Mouse (Mus musculus) limb, embryonic 15.5 days (tissue): ENCODE measurements at regions not wholly inside any gene's neighbourhood (a gene's known extent, or its start where the extent isn't known, plus 50 kb on each side); places are given as distances from the start of the nearest gene placed in this dataset.
A peak's percentile ranks its signal among the peaks of the same experiment; 100 is the strongest.

Experiments used
- ATAC-seq: fragments of 200-750 bp; cut with Nextera tagmentation; 2 replicates; pipeline ENCODE4 v1.8.0; 2017; ENCODE audit warnings: low read depth, moderate TSS enrichment; ENCODE audit not compliant: insufficient number of reproducible peaks, low FRiP score, low TSS enrichment
- H3K27ac ChIP-seq: fragments of 300-500 bp; sonication (generic); 2 replicates; pipeline ENCODE4 v1.5.1; 2015; ENCODE audit warnings: moderate library complexity, mild to moderate bottlenecking, inconsistent platforms
- H3K27me3 ChIP-seq: fragments of 300-500 bp; sonication (generic); 2 replicates; pipeline ENCODE4 v1.6.1; 2015; ENCODE audit warnings: inconsistent platforms
- H3K36me3 ChIP-seq: fragments of 300-500 bp; sonication (generic); 2 replicates; pipeline ENCODE4 v1.6.1; 2015; ENCODE audit warnings: inconsistent platforms
- H3K4me1 ChIP-seq: fragments of 300-500 bp; sonication (generic); 2 replicates; pipeline ENCODE4 v1.6.1; 2015; ENCODE audit warnings: inconsistent platforms
- H3K4me2 ChIP-seq: fragments of 300-500 bp; sonication (generic); 2 replicates; pipeline ENCODE4 v1.6.1; 2015; ENCODE audit warnings: mild to moderate bottlenecking, inconsistent platforms
- H3K4me3 ChIP-seq: fragments of 300-500 bp; sonication (generic); 2 replicates; pipeline ENCODE4 v1.5.1; 2015; ENCODE audit warnings: mild to moderate bottlenecking, inconsistent platforms
- H3K9ac ChIP-seq: fragments of 300-500 bp; sonication (generic); 2 replicates; pipeline ENCODE4 v1.6.1; 2015; ENCODE audit warnings: inconsistent platforms
- H3K9me3 ChIP-seq: fragments of 300-500 bp; sonication (generic); 2 replicates; pipeline ENCODE4 v1.6.1; 2016; ENCODE audit warnings: inconsistent platforms
- WGBS: fragments of 180-500 bp; shearing (Covaris S2); methylation state at CpG from one replicate; pipeline ENCODE4 v1.1.7; 2015; 5-methylcytosine and 5-hydroxymethylcytosine counted together

DNA sequence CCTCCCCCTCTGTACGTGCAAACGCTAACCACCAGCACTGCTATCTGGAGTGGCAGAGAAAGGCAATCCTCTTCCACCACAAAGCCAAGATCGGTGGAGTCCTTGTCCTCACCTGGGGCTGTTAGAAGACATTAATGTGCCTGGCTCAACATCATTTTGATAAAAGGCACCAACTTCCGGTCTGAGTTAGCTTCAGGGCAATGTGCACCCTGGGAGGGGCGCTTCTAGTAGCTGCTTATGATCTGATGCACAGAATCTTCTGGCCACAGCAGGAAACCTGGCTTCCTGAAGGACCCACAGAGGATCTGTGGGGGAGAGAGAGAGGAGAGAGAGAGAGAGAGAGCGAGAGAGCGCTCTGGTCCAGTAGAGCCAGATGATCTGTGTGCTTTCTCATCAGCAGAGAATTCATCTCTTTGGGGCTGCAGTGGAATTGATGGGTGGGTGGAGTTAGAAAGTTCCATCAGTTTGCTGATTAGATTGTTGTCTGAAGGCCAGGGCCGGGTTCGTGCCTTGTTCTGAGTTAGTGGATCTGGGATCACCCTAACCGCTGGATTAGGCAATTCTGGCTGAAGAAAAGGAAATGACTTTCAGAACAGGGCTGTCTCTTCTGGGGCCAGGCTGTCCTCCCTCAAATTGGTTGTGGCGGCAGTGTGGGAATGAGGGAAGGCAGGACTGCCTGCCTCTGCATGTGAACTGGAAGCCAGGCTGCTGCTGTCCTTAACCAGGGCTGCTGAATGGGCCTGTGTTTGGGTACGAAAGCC lies 101.3 kb upstream of the Pmepa1 start:
- H3K4me2 ChIP-seq: no peak overlapping the region
- H3K9me3 ChIP-seq: no peaks in the 10 kb centered on the region
- H3K9ac ChIP-seq: no peak overlapping the region
- no peak overlapping the region for H3K4me3 ChIP-seq
- no peaks in the 10 kb centered on the region for H3K27me3 ChIP-seq
- H3K36me3 ChIP-seq: no peaks in the 10 kb centered on the region
- peak overlapping the region; percentile 65 for H3K27ac ChIP-seq
- whole genome bisulfite sequencing: 40% methylated on average over 10 of the region's 12 CpGs
- peaks cover 41% of the 10 kb centered on the region for H3K4me1 ChIP-seq
- no peak for ATAC-seq

DNA sequence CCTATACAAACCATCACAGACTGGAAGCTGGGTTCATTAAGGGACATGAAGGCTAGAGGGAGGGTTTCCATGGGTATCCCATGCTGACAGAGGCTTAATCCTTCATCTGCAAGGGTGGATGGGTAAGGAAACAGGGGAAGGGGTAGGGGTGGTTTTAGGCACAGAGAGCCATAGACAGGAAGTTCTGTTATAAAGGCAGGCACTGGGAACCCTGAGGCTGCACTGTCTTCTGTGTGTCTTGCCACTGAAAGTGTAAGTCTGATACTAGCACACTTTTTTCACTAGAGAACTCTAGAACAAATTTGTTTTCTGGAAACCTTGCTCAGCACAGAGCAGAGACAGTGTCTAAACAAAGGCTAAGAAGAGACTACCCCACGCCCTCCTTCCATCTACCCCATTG lies 103.4 kb upstream of the Pmepa1 start:
- no peak for ATAC-seq
- Histone ChIP-seq H3K9ac (no peak overlapping the region), H3K27me3 (no peaks in the 10 kb centered on the region), H3K9me3 (no peaks in the 10 kb centered on the region), H3K36me3 (no peaks in the 10 kb centered on the region), H3K27ac (peak overlapping the region; percentile 80), H3K4me3 (no peak overlapping the region), H3K4me1 (peaks cover 50% of the 10 kb centered on the region), H3K4me2 (no peak overlapping the region)
- WGBS: 87% methylated on average over 1 of the region's 1 CpGs

DNA sequence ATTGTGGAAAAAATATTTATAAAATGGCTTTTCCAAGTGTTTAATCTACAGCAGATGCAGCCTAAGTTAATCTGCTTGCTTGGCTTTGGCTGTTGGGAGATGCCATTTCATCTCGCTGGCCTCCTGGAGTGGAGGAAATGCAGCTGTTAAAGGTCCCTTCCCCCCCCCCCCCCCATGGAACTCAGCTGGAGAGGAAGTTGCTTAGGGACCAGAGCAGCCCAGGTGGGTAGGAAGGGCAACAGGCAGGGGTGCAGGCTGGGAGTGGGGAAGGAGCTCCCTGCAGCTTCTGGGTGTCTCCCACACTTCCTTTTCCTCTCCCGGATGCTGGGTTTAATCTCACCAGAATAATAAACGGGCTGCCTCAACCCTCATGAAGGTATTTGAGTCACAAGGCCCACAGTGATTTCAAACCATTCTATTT lies 104.0 kb upstream of the Pmepa1 start:
- Histone ChIP-seq H3K9me3 (no peaks in the 10 kb centered on the region), H3K4me2 (no peak overlapping the region), H3K27me3 (no peaks in the 10 kb centered on the region), H3K36me3 (no peaks in the 10 kb centered on the region), H3K27ac (peak overlapping the region; percentile 80), H3K4me1 (peaks cover 54% of the 10 kb centered on the region), H3K9ac (no peak overlapping the region), H3K4me3 (no peak overlapping the region)
- 37% methylated on average over 3 of the region's 3 CpGs for WGBS
- ATAC-seq: no peak

DNA sequence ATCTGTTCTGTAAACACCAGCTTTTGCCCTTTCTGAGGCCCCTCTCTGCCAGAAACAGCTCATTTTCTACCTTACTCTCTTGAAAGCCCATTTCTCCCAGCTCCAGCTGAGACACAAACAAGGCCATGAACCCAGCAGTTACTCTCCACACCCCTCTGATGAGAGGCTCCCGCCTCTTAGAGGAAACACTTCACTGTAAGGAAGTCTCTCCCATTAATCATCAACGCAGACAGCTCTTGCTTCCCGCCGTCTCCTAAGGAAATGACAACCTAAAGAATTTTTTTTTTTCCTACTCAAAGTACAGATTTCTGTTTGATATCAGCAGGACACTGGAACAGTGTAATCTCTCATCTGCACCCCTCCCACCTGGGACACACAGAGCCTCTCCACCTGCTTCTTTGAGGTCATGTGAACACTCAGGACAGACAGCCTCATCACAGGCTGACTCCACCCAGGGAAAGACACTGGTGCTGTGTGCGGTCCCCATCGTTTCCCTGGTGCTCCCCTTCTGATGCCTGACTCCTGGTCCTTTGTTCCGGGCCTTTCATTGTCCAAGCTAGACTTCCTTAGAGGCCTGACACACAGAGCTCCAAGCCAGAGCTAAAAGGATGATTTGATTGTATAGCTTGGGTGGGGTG lies 106.0 kb upstream of the Pmepa1 start:
- no peak overlapping the region for H3K9ac ChIP-seq
- no peak overlapping the region for H3K4me2 ChIP-seq
- peaks cover 51% of the 10 kb centered on the region for H3K4me1 ChIP-seq
- ATAC-seq: no peak
- 53% methylated on average over 7 of the region's 7 CpGs for WGBS
- H3K4me3 ChIP-seq: no peak overlapping the region
- no peaks in the 10 kb centered on the region for H3K27me3 ChIP-seq
- no peak overlapping the region for H3K27ac ChIP-seq
- no peaks in the 10 kb centered on the region for H3K36me3 ChIP-seq
- H3K9me3 ChIP-seq: no peaks in the 10 kb centered on the region

DNA sequence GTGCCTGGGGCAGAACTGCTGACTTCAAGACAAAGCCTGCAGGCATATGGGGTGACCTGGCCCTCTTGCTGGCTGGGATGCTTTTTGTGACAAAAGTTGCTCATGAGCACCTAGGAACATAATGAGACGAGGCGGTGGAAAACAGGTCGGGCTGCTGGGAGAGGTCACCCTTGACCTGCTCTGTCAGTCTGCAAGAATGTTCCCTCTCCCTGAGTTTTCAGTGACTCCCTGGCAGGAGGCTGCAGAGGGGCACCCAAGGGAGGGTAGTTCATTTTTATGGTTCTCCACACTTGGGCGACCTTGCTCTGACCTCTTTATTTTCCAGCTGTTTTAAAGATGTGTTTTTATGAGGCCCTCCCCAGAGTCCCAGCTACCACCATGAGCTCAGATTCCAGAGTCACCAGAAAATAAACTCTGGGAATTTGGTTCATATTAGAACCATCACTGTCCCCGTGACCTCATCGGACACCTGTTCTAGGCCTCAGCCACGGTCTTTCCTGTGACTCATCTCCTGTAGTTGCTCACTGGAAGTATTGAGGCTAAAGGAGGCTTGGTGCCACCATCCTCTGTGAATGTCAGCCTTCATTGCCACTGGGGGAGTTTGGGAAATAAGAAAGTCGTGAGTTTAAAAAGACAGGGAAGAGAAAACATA lies 108.7 kb upstream of the Pmepa1 start:
- H3K4me2 ChIP-seq: no peak overlapping the region
- H3K27me3 ChIP-seq: no peaks in the 10 kb centered on the region
- 46% methylated on average over 8 of the region's 8 CpGs for WGBS
- peaks cover 34% of the 10 kb centered on the region for H3K4me1 ChIP-seq
- ATAC-seq: peak; percentile 27; the same call in 1 of the 2 replicates
- H3K27ac ChIP-seq: 0 out of 2 replicates have a peak overlapping the region, but pooled peaks have one; percentile 51
- H3K9ac ChIP-seq: no peak overlapping the region
- H3K9me3 ChIP-seq: no peaks in the 10 kb centered on the region
- no peak overlapping the region for H3K4me3 ChIP-seq
- H3K36me3 ChIP-seq: no peaks in the 10 kb centered on the region

DNA sequence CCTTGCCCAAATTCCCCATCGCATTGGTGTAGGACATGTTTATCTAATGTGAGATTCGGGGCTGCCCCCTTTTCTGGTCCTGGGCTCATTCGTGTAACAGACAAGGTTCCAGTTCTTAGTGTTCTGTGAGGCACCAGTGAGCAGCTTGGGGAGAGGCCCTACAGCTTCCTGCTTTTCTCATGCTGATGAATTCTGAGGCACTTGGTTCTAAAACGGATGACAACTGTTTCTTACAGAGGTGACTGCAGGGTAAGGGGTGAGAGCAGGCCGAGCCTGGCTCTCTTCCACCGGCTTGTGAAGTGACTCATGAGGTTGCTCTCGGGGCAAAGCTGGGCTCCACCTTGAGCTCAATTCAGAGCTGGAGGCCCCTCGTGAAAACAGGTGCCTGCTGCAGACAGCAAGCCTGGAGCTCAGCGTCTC lies 109.4 kb upstream of the Pmepa1 start:
- H3K9ac ChIP-seq: no peak overlapping the region
- H3K9me3 ChIP-seq: no peaks in the 10 kb centered on the region
- peaks cover 29% of the 10 kb centered on the region for H3K4me1 ChIP-seq
- 37% methylated on average over 9 of the region's 9 CpGs for WGBS
- H3K36me3 ChIP-seq: no peaks in the 10 kb centered on the region
- H3K27ac ChIP-seq: 0 out of 2 replicates have a peak overlapping the region, but pooled peaks have one; percentile 51
- no peaks in the 10 kb centered on the region for H3K27me3 ChIP-seq
- ATAC-seq: no peak
- H3K4me3 ChIP-seq: no peak overlapping the region
- H3K4me2 ChIP-seq: no peak overlapping the region

DNA sequence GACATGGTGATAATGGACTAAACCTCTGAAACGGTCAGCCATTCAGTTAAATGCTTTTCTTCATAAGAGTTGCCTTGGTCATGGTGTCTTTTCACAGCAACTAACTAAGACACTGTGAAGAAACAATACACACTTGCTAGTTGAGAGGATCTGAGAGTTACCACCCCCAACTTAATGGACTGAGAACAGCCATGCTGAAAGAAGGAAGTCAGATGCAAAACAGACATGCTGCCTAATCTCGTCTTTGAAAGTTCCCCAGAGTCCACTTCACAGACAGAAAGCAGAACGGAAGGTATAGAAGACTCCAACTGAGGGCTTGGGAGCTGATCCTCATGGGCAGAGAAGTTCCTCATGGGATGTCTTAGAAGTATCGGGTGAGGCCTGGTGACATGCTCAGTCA lies 111.8 kb upstream of the Pmepa1 start:
- H3K9ac ChIP-seq: no peak overlapping the region
- ATAC-seq: no peak
- no peak overlapping the region for H3K27ac ChIP-seq
- H3K9me3 ChIP-seq: no peaks in the 10 kb centered on the region
- no peak overlapping the region for H3K4me2 ChIP-seq
- H3K4me3 ChIP-seq: no peak overlapping the region
- no peaks in the 10 kb centered on the region for H3K36me3 ChIP-seq
- H3K4me1 ChIP-seq: peaks cover 23% of the 10 kb centered on the region
- H3K27me3 ChIP-seq: no peaks in the 10 kb centered on the region
- WGBS: 71% methylated on average over 4 of the region's 4 CpGs

DNA sequence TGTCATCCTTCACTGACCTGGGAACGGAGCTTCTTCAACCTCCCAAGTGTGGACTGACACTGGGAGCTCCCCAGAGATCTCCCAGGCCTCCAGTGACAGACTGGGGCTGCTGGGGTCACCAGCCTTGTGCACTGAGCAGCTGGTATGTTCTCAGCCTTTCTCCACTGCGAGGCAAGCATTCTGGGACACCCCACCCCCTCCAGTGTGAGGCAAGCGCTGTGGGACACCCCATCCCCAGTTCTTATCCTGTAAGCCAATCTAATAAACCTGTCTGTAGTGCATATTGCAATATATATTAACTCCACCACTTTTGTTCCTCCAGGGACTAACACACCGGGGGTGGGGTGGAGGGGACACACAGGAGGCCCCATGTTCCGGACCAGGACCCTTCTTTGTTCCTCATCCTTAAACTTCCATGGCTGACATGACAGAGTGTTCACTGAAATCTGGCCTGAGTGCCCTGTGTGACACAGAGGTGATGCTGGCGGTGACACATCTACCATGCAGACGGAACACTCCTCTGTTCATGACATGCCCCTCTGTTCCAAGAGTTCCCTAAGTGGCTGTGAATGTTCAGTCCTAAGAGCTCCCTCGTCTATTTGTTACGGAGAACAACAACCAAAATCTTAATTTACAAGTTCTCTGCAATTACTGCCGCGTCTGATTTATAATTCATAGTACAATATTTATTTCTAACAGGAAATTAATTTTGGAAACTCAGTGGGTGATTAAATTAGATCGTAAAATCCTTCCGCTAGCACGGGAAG lies 116.4 kb upstream of the Pmepa1 start:
- Histone ChIP-seq H3K9ac (no peak overlapping the region), H3K4me1 (peaks cover 3% of the 10 kb centered on the region; the same call in 1 of the 2 replicates), H3K9me3 (no peaks in the 10 kb centered on the region), H3K36me3 (no peaks in the 10 kb centered on the region), H3K4me2 (no peak overlapping the region), H3K4me3 (no peak overlapping the region), H3K27ac (no peak overlapping the region), H3K27me3 (no peaks in the 10 kb centered on the region)
- no peak for ATAC-seq
- 55% methylated on average over 14 of the region's 14 CpGs for whole genome bisulfite sequencing

DNA sequence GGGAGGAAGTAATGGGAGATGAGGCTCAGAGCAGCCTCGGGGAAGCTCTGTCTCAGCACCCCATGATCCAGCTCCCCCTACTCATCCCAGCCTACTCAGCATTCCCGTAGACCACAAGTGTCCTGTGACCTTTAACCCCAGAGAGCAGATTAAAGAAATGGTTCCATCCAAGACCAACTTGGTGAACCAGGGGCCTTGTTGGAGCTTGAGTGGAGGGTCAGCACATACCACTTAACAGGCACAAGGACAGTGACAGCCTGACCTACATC lies 116.9 kb upstream of the Pmepa1 start:
- Histone ChIP-seq H3K36me3 (no peaks in the 10 kb centered on the region), H3K9ac (no peak overlapping the region), H3K4me2 (no peak overlapping the region), H3K27ac (no peak overlapping the region), H3K27me3 (no peaks in the 10 kb centered on the region), H3K4me1 (peaks cover 3% of the 10 kb centered on the region; the same call in 1 of the 2 replicates), H3K4me3 (no peak overlapping the region), H3K9me3 (no peaks in the 10 kb centered on the region)
- ATAC-seq: no peak
- 24% methylated on average over 2 of the region's 2 CpGs for WGBS

- no peaks in the 10 kb centered on the region for H3K36me3 ChIP-seq
- WGBS: 46% methylated on average over 6 of the region's 6 CpGs
- H3K9ac ChIP-seq: no peak overlapping the region
- H3K27me3 ChIP-seq: no peaks in the 10 kb centered on the region
- H3K4me3 ChIP-seq: no peak overlapping the region
- no peaks in the 10 kb centered on the region for H3K9me3 ChIP-seq
- ATAC-seq: no peak
- H3K27ac ChIP-seq: no peak overlapping the region
- no peak overlapping the region for H3K4me2 ChIP-seq
- peaks cover 3% of the 10 kb centered on the region; the same call in 1 of the 2 replicates for H3K4me1 ChIP-seq
Observed at GRCm38 (mm10) chr2:173395526-173395925, 119.2 kb upstream of the Pmepa1 start.

- no peak overlapping the region for H3K4me2 ChIP-seq
- H3K9me3 ChIP-seq: no peaks in the 10 kb centered on the region
- H3K9ac ChIP-seq: no peak overlapping the region
- ATAC-seq: no peak
- no peak overlapping the region for H3K4me3 ChIP-seq
- peaks cover 3% of the 10 kb centered on the region; the same call in 1 of the 2 replicates for H3K4me1 ChIP-seq
- H3K27ac ChIP-seq: no peak overlapping the region
- H3K36me3 ChIP-seq: no peaks in the 10 kb centered on the region
- H3K27me3 ChIP-seq: no peaks in the 10 kb centered on the region
- 89% methylated on average over 2 of the region's 2 CpGs for WGBS
Observed at GRCm38 (mm10) chr2:173397846-173398331, 121.6 kb upstream of the Pmepa1 start.
